Mouse (Mus musculus) hindbrain, embryonic 13.5 days (tissue): Measurements from ENCODE around the gene Spata21. TPM values are rescaled to one million over a fixed set of nuclear protein-coding genes. Genes with fewer than 3 reads are reported as not detected.

Experiments used
- ATAC-seq: fragments of 200-750 bp; cut with Nextera tagmentation; 2 replicates; pipeline ENCODE4 v1.8.0; 2017; ENCODE audit warnings: moderate TSS enrichment; ENCODE audit not compliant: low FRiP score
- H3K27ac ChIP-seq: fragments of 300-500 bp; sonication (generic); 2 replicates; pipeline ENCODE4 v1.5.1; 2015; ENCODE audit warnings: inconsistent platforms, mild to moderate bottlenecking, moderate library complexity
- H3K27me3 ChIP-seq: fragments of 300-500 bp; sonication (generic); 2 replicates; pipeline ENCODE4 v1.6.1; 2015; ENCODE audit warnings: mild to moderate bottlenecking, inconsistent platforms
- H3K36me3 ChIP-seq: fragments of 300-500 bp; sonication (generic); 2 replicates; pipeline ENCODE4 v1.6.1; 2015; ENCODE audit warnings: mild to moderate bottlenecking, inconsistent platforms
- H3K4me1 ChIP-seq: fragments of 300-500 bp; sonication (generic); replicated peaks from 2 replicates; pipeline ENCODE4 v1.6.1; 2015; ENCODE audit warnings: inconsistent platforms
- H3K4me2 ChIP-seq: fragments of 300-500 bp; sonication (generic); 2 replicates; pipeline ENCODE4 v1.6.1; 2015; ENCODE audit warnings: inconsistent platforms, mild to moderate bottlenecking, moderate library complexity
- H3K4me3 ChIP-seq: fragments of 300-500 bp; sonication (generic); 2 replicates; pipeline ENCODE4 v1.5.1; 2015; ENCODE audit warnings: mild to moderate bottlenecking, inconsistent platforms
- H3K9ac ChIP-seq: fragments of 300-500 bp; sonication (generic); 2 replicates; pipeline ENCODE4 v1.6.1; 2015; ENCODE audit warnings: mild to moderate bottlenecking, inconsistent platforms
- H3K9me3 ChIP-seq: fragments of 300-500 bp; sonication (generic); 2 replicates; pipeline ENCODE4 v1.6.1; 2016; ENCODE audit warnings: inconsistent platforms
- WGBS: fragments of 180-500 bp; shearing (Covaris S2); methylation state at CpG from one replicate; pipeline ENCODE4 v1.1.7; 2015; 5-methylcytosine and 5-hydroxymethylcytosine counted together
- polyA plus RNA-seq: library from polyadenylated mRNA; unstranded; fragments of >200 nt; fragmentation: Nextera tagmentation; extraction: Ambion mirVana; gene quantifications from 2 replicates; pipeline ENCODE4 v1.2.1, GENCODE M21; 2015

Spata21 gene
- polyA plus RNA-seq, 1 experiment from 2014 or later = 0.40 TPM

- Histone ChIP-seq H3K4me2 (peak within 1 kb of the TSS; percentile 97), H3K27me3 (no peaks in the 10 kb centered on the region), H3K4me1 (peaks cover 34% of the 10 kb centered on the region), H3K4me3 (peak within 1 kb of the TSS; percentile 94), H3K9me3 (no peaks in the 10 kb centered on the region), H3K36me3 (peaks cover 29% of the 10 kb centered on the region), H3K27ac (peak within 1 kb of the TSS; percentile 89), H3K9ac (peak within 1 kb of the TSS; percentile 96)
- whole genome bisulfite sequencing = under 1% methylated on average over 67 of the region's 67 CpGs
- ATAC-seq = peak; percentile 95
Measured at GRCm38 (mm10) chr4:141077681-141078509, 10.2 kb upstream of the Spata21 start, which contains the start of gene Necap2. Gene Necap2, minus strand, starts transcription at chr4:141078357.

GRCm38 (mm10) chr4:141078510-141079137 is 9.5 kb upstream of the Spata21 start:
- ATAC-seq = peak; percentile 9; the same call in 1 of the 2 replicates
- Histone ChIP-seq H3K36me3 (peaks cover 22% of the 10 kb centered on the region), H3K4me1 (peaks cover 31% of the 10 kb centered on the region), H3K9me3 (no peaks in the 10 kb centered on the region), H3K9ac (no peak overlapping the region), H3K27ac (no peak overlapping the region), H3K4me3 (peak overlapping the region; percentile 94; the same call in 1 of the 2 replicates), H3K4me2 (no peak overlapping the region), H3K27me3 (no peaks in the 10 kb centered on the region)
- WGBS = 73% methylated on average over 18 of the region's 18 CpGs

GRCm38 (mm10) chr4:141086862-141087261 is 1.3 kb upstream of the Spata21 start:
- Histone ChIP-seq H3K4me3 (no peak overlapping the region), H3K36me3 (no peaks in the 10 kb centered on the region), H3K9ac (no peak overlapping the region), H3K27ac (no peak overlapping the region), H3K9me3 (no peaks in the 10 kb centered on the region), H3K4me1 (no peaks in the 10 kb centered on the region), H3K4me2 (no peak overlapping the region), H3K27me3 (no peaks in the 10 kb centered on the region)
- 80% methylated on average over 10 of the region's 10 CpGs for WGBS
- no peak for ATAC-seq

GRCm38 (mm10) chr4:141088714-141089113 is 581 bp downstream of the Spata21 start:
- Histone ChIP-seq H3K4me1 (no peaks in the 10 kb centered on the region), H3K4me2 (no peak overlapping the region), H3K27ac (no peak overlapping the region), H3K27me3 (no peaks in the 10 kb centered on the region), H3K9me3 (no peaks in the 10 kb centered on the region), H3K36me3 (no peaks in the 10 kb centered on the region), H3K4me3 (no peak overlapping the region), H3K9ac (no peak overlapping the region)
- WGBS = 77% methylated on average over 9 of the region's 9 CpGs
- ATAC-seq = no peak

- no peak overlapping the region for H3K4me3 ChIP-seq
- H3K4me1 ChIP-seq = peaks cover 3% of the 10 kb centered on the region; the same call in 1 of the 2 replicates
- H3K4me2 ChIP-seq = no peak overlapping the region
- H3K9ac ChIP-seq = no peak overlapping the region
- no peaks in the 10 kb centered on the region for H3K9me3 ChIP-seq
- 80% methylated on average over 10 of the region's 10 CpGs for WGBS
- no peak for ATAC-seq
- no peak overlapping the region for H3K27ac ChIP-seq
- no peaks in the 10 kb centered on the region for H3K36me3 ChIP-seq
- H3K27me3 ChIP-seq = no peaks in the 10 kb centered on the region
Measured at GRCm38 (mm10) chr4:141095016-141095415, 6.9 kb downstream of the Spata21 start.

GRCm38 (mm10) chr4:141096710-141097109 is 8.6 kb downstream of the Spata21 start:
- no peaks in the 10 kb centered on the region for H3K36me3 ChIP-seq
- WGBS = 18% methylated on average over 9 of the region's 9 CpGs
- no peaks in the 10 kb centered on the region for H3K9me3 ChIP-seq
- H3K9ac ChIP-seq = no peak overlapping the region
- H3K27me3 ChIP-seq = no peaks in the 10 kb centered on the region
- no peak overlapping the region for H3K27ac ChIP-seq
- ATAC-seq = no peak
- H3K4me2 ChIP-seq = no peak overlapping the region
- no peak overlapping the region for H3K4me3 ChIP-seq
- peaks cover 3% of the 10 kb centered on the region; the same call in 1 of the 2 replicates for H3K4me1 ChIP-seq

GRCm38 (mm10) chr4:141098935-141099334 is 10.8 kb downstream of the Spata21 start:
- peaks cover 3% of the 10 kb centered on the region; the same call in 1 of the 2 replicates for H3K4me1 ChIP-seq
- no peak overlapping the region for H3K4me2 ChIP-seq
- no peaks in the 10 kb centered on the region for H3K36me3 ChIP-seq
- H3K9me3 ChIP-seq = no peaks in the 10 kb centered on the region
- H3K4me3 ChIP-seq = no peak overlapping the region
- WGBS = 81% methylated on average over 4 of the region's 4 CpGs
- ATAC-seq = no peak
- H3K9ac ChIP-seq = no peak overlapping the region
- no peaks in the 10 kb centered on the region for H3K27me3 ChIP-seq
- no peak overlapping the region for H3K27ac ChIP-seq

- 82% methylated on average over 5 of the region's 5 CpGs for WGBS
- no peak for ATAC-seq
- Histone ChIP-seq H3K36me3 (no peaks in the 10 kb centered on the region), H3K4me1 (peaks cover 3% of the 10 kb centered on the region; the same call in 1 of the 2 replicates), H3K9ac (no peak overlapping the region), H3K27me3 (no peaks in the 10 kb centered on the region), H3K4me3 (no peak overlapping the region), H3K4me2 (no peak overlapping the region), H3K9me3 (no peaks in the 10 kb centered on the region), H3K27ac (no peak overlapping the region)
Measured at GRCm38 (mm10) chr4:141099956-141100355, 11.8 kb downstream of the Spata21 start.

GRCm38 (mm10) chr4:141101291-141101690 is 13.2 kb downstream of the Spata21 start:
- H3K4me3 ChIP-seq = no peak overlapping the region
- no peaks in the 10 kb centered on the region for H3K27me3 ChIP-seq
- H3K9ac ChIP-seq = no peak overlapping the region
- H3K27ac ChIP-seq = no peak overlapping the region
- H3K4me2 ChIP-seq = no peak overlapping the region
- no peaks in the 10 kb centered on the region for H3K36me3 ChIP-seq
- ATAC-seq = no peak
- WGBS = 96% methylated on average over 9 of the region's 9 CpGs
- H3K9me3 ChIP-seq = no peaks in the 10 kb centered on the region
- peaks cover 3% of the 10 kb centered on the region; the same call in 1 of the 2 replicates for H3K4me1 ChIP-seq

GRCm38 (mm10) chr4:141101855-141102254 is 13.7 kb downstream of the Spata21 start:
- no peaks in the 10 kb centered on the region for H3K36me3 ChIP-seq
- no peaks in the 10 kb centered on the region for H3K27me3 ChIP-seq
- no peak overlapping the region for H3K4me2 ChIP-seq
- H3K27ac ChIP-seq = no peak overlapping the region
- H3K9ac ChIP-seq = no peak overlapping the region
- no peak for ATAC-seq
- H3K4me1 ChIP-seq = peaks cover under 1% of the 10 kb centered on the region; the same call in 1 of the 2 replicates
- H3K9me3 ChIP-seq = no peaks in the 10 kb centered on the region
- 66% methylated on average over 6 of the region's 6 CpGs for whole genome bisulfite sequencing
- no peak overlapping the region for H3K4me3 ChIP-seq

- 81% methylated on average over 16 of the region's 16 CpGs for WGBS
- no peaks in the 10 kb centered on the region for H3K9me3 ChIP-seq
- no peak overlapping the region for H3K4me2 ChIP-seq
- no peak overlapping the region for H3K4me3 ChIP-seq
- no peak overlapping the region for H3K27ac ChIP-seq
- H3K36me3 ChIP-seq = peaks cover 18% of the 10 kb centered on the region
- no peak for ATAC-seq
- no peak overlapping the region for H3K9ac ChIP-seq
- H3K27me3 ChIP-seq = no peaks in the 10 kb centered on the region
- no peaks in the 10 kb centered on the region for H3K4me1 ChIP-seq
Measured at GRCm38 (mm10) chr4:141106526-141107183, 18.5 kb downstream of the Spata21 start.

GRCm38 (mm10) chr4:141108196-141108732 is 20.1 kb downstream of the Spata21 start:
- no peak for ATAC-seq
- peaks cover 34% of the 10 kb centered on the region for H3K36me3 ChIP-seq
- H3K27me3 ChIP-seq = no peaks in the 10 kb centered on the region
- H3K4me1 ChIP-seq = no peaks in the 10 kb centered on the region
- H3K9me3 ChIP-seq = no peaks in the 10 kb centered on the region
- 43% methylated on average over 10 of the region's 10 CpGs for WGBS
- no peak overlapping the region for H3K4me2 ChIP-seq
- H3K4me3 ChIP-seq = no peak overlapping the region
- no peak overlapping the region for H3K9ac ChIP-seq
- H3K27ac ChIP-seq = 0 out of 2 replicates have a peak overlapping the region, but pooled peaks have one; percentile 4
